Mouse (Mus musculus) left cerebral cortex, postnatal 25 days (tissue): ENCODE measurements around the gene Tfap4. TPM values are rescaled to one million over a fixed set of nuclear protein-coding genes. Genes with fewer than 3 reads are reported as not detected.
A peak's percentile ranks its signal among the peaks of the same experiment; 100 is the strongest.
"Not testable (repeated sequence)": the region's sequence is repeated elsewhere in the genome, so short reads cannot be mapped to it uniquely, and the experiment has no call there.

Experiments used
- DNase-seq, 2 experiments: peaks; one replicate each; pipeline ENCODE4 v3.0.0; 2022; ENCODE audit warnings: low spot score in 2 of 2, mixed read lengths in 1 of 2
- intact Hi-C: fragments of 180-260 bp; cut with DNase I; formaldehyde crosslinking; loops from one replicate; pipeline ENCODE4 v1.15.1; 2025
- total RNA-seq, 2 experiments: library from RNA; stranded (reverse); gene quantifications; 2 replicates each; pipeline ENCODE4 v1.2.3; 2021

The Tfap4 gene
- total RNA-seq, 2 experiments from 2014 or later: 2.9 to 3.5 TPM

DNA sequence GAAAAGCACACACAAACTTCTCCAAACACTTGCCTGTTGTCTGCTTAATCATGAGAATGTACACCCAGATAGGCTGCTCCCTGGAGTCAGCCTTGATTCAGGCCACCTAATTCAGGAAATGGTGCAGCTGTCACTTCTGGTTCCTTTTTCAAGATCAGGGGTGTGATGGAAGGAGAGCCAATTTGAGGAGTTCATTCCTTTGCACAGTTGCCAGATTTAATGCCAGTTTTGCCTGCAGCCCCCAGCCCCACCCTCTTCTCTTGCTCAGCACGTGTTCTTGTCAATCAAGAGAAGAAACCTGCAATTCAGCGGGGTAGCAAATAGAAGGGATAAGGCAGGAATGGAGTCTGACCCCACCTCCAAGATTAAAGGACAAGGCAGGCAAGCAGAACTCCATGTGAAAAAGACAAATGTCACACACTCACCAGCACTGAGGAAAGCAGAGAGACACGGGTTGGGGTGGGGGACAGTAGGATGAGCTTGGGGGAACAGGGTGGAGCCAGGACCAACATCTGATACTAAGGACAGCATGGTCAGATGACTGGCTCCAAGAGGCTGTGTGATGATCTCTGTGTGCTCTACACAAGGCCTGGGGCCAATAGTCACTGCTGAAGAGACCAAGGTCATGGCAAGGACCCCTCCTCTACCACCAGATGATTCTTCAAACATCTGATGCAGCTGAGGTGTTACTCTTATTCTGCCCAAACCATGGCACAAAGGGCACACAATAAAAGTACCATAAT, 21.9 kb downstream of the Tfap4 start:
- DNase-seq: no peak
- intact Hi-C loops: no loop called here

DNA sequence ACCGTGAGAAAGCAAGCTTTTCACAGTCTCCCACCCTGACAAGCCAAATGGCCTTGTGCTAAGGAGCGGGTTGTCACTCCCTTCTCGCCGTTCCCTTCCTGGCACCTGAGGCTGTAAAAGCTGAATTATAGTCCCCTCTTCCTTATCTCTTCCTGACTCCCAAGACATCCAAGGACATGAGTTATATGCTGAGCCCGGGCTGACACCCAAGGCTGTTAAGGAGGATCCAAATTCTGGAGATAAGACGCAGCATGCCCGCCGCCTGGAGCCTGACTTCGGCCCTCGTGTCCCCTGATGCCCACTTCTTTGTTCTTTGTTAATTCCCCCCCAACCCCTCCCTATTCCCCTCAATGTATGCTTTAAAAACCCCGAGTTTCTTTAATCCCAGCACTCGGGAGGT, 32.3 kb downstream of the Tfap4 start:
- intact Hi-C loops, DNase-seq: not testable (repeated sequence)

DNA sequence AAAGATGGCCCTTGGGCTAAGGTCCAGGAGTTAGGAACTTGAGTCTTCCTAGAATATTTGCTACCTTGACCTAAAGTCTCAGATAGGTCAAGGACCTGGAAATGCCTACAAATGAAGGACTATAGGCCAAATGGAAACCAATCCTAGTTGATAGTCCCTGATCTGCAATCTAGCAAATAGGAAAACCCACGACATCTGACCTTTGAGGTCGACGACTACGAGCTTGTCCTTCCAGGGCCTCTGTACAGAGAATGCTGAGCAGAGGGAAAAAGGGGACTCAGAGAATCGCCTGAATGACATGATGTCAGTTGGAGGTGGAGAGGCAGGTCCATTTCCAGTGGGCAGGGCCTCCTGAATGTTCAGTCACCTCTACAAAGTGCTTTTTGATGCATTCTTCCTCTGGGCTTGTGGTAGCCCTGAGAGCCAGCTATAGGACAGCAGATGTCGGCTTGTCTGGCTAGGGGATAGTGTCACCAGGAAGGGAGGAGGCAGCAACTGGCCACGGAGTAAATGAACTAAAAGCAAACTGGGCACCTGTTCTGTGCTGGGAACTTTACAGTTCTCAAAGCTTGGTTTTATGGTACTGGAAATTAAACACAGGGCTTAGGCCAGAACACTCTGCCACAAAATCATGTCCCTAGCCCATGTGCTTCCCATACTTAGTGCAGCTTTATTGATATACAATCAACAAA, 36.2 kb downstream of the Tfap4 start:
- intact Hi-C loops: no loop called here
- no peak for DNase-seq

DNA sequence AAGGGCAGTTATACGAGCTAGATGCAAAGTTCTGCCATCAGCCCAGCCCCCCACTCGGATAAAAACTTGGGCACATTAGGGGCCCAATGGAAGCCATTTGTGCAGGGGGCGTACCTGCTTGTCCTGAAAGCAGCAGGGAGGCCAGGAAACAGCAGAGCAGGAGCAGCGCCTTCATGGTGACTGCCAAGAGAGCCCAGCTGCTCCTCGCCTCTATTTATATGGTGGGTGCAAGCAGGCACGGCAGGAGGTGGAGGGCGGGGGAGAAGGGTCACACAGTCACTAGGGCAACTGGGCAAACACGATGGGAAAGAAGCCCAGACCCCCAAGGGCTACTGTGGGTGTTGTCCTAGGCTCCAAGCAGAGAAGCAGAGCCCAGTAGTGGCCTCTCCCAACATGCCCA, 36.8 kb downstream of the Tfap4 start:
- intact Hi-C loops: no loop called here
- no peak for DNase-seq

DNA sequence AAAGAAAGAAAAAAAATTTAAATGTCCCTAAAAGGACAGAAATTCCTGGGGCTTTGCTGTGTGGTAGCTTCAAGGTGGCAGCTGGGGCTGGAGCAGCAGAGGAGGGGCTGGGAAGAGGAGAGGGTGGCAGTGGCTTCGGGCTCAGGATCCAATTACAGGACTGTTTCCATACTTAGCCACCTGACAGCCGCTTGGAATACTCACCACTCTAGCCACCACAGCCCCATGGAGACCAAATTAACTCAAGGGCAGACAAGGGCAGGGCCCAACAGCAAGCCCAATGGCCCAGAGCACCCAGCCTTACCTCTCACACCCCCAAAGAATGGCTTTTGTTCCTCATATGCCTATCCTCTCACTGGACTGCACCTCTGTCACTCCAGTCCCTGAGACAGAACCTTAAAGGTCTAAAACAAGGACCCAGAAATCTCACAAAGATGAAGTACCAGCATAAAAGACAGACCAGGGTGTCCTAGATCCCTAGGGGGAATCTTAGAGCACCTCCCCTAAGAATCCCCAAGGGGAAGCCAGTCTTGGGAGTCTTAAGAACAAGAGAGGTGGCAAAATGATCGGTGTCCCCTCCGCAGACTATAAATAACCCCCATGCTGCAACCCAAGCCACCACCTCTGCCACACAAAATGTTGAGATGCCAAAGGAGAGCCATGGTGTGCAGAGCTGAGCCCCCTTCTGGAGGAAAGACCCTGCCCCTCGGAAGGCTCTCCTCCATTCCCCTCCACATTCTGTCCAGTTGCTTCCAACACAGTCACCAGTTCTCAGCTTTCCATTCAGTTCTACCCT, 37.7 kb downstream of the Tfap4 start:
- intact Hi-C loops: no loop called here
- DNase-seq: no peak

DNA sequence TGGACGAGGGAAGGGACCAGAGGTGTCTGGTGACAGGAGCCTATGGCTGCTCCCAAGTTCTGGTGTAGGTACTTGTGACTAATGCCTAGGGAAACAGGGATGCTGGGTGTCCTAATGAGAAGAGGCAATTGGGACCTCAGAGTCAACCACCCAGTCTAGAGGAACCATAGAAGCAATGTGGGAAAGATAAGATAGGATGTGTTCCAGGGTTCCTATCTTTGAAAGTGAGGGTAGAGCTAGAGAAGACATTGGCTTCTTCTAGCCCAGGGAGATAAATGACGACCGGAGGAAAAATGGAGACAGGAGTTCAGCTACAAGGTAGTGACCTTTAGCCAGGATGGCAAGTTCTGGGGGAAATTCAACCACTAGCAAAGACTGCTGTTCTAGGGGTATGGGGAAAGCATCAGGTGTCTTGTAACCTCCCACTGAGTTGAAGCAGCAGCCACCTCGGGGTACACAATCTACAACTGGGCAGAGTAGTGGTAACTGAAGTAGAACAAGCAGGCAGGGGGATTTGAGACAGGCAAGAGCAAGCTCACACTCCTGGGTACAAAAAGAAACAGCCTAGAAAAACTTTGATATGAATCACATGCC, 38.5 kb downstream of the Tfap4 start:
- intact Hi-C loops: no loop called here
- DNase-seq: no peak

DNA sequence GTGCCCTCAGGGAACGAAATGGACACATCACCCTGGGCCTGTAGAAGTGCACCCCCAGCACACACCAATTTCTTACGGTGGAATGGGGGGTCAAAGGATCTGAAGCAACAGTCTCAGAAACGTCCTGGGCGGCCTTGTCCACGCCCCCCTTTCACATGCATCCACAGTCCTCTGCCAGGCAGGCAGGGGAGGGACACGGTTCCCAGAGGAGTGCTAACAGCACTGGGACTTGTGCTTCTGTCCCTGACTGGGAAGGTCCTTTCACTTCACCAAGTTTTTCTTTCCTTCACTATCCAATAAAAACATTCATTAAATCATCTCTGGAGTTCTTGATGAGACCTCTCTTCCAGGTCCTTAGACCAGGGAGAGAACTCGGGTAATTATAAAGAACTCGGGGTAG, 39.0 kb downstream of the Tfap4 start:
- DNase-seq: no peak
- intact Hi-C loops: no loop called here

DNA sequence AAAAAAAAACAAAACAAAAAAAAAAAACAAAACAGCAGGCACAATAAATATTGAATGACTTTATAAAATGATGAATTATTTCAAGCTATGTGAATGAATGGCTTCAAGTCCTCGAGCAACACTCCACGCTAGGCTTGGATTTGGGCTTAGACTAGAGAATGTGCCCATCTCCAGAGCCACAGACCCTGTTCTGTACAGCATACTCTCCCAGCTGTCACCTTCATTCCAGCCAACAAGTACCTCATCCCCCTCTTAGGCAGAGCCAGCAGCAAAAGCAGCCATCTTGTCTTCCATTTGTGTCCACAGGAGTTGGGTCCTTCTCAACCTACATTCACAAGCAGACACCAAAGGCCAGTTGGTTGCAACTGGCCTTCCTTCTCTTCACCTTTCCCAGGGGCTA, 39.8 kb downstream of the Tfap4 start:
- intact Hi-C loops: no loop called here
- DNase-seq: no peak

DNA sequence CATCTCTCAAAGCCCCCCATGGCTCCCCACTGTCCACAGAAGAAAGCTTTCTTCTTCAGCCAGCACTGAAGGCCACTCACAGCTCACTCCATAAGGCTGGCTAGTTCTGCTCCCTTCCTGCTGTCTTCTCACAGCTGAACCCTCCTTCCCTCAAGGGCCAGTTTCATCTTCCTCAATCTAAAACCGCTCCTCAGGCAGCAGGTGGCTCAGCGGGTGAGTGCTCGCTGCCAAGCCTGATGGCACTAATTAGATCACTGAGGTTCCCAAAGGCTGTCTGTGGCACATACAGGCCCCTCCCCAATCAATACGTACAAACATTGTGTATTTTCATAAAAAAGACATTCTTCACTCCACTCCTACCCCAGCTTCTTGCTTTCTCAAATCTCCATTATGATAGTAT, 40.5 kb downstream of the Tfap4 start:
- intact Hi-C loops: no loop called here
- peak in 1 of 2 experiments; percentile 8 for DNase-seq

DNA sequence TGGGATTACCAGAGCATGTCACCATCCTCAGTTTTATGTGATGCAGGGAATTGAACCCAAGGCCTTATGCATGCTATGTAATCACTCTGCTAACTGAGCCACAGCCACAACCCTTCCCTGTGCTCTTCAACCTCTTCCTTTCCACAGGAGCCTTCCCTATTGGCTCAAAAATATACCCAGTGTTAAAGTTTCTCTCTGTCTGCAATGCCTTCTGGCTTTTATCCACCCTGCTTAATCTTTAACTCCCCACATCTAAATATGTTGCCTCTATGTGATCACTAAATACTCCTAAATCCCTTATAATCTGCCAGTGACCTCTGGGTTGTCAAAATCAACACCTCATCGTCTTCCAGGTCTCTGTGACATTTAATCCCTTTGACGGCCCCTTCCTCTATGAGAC, 41.7 kb downstream of the Tfap4 start:
- DNase-seq: no peak
- intact Hi-C loops: no loop called here

DNA sequence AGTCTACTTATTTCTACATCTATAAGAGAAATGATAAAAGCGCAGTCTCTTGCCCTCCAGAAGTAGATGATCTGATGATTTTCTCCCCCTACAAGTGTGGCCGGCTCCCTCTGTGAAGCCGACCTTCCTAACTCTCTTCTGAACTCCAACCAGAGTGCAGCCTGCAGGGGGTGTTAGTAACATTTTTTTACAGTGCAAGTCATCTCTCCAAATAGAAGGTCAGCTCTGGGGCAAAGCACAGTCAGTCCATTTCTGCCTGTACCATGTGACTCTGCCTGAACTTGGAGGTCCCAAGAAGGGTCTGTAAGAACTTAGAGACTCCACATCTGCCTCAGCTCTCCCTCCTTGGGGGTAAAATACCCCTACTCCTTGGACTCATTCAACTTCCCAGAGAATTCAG, 45.3 kb downstream of the Tfap4 start:
- DNase-seq: no peak
- intact Hi-C loops: no loop called here

DNA sequence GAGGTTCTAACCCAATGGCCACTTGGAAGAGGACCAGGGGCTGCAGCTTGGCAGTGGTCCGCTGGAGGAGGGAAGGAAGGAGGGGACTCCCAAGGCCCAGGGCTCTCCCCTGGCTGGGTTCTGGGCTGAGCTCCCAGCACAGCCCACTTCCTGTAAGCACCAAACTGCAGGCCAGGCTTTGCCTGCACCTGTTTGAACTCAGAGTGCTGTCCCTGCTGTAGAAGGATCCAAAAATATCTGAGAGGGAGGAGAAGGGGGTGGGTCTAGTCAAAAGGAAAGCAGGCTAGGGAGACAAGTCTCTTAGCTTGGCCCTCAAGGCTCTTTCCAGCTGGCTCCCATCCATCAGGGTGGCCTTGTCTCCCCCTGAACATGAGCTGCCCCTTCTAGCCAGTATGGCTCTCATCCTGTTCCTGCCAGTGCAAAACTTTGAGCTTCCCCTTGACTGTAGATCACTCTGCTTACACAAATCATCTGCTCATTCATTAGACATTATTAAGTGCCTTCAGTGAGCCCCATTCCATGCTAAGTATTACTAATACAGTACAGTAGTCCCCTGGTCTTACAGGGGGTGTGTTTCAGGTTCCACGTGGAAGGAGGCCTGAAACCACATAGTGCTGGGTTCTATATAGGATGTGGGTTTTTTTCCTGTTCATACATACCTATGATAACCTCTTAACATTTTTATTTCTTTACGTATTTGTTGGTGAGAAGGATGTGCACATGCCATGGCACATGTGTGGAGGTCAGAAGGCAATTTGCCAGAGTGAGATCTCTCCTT, 46.8 kb downstream of the Tfap4 start:
- peak in 1 of 2 experiments; percentile 39 for DNase-seq
- intact Hi-C loops: no loop called here

DNA sequence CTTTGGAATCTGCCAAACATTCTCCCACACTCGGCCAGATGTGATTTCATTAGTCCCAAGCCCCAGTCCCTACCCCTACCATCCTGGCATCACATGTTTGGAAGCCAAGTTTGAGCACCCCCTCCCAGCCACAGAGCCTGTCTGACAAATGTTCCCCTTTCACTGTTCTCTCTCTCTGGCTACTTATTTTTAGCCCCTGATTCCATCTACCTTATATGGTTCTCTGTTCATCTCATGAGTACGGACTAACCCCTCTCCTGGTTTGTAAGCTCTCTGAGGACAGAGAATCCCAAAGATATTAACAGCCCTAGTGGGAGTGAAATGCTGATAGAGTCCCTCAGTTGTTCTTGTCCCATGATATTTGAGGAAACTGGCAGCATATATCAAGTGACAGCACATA, 48.3 kb downstream of the Tfap4 start:
- intact Hi-C loops: no loop called here
- DNase-seq: peak in 1 of 2 experiments; percentile 38

DNA sequence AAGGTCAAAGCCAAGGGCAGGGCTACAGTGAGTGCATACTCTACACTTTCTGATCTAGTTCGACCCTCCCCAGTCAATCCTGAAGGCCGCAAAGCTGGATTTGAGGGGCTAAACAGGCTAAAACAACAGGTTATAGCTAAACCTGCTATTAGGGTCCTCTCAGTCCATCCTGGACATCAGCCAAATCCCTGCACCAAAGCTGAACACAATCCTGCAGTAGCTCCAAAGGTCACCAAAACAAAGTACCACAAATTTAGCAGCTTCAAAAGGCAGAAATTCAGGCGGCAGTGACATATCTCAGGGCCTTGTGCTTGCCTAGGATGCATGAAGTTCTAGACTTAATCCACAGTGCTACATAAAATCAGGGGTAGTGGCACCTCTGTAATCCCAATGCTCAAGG, 53.5 kb downstream of the Tfap4 start:
- no peak for DNase-seq
- intact Hi-C loops: no loop called here

DNA sequence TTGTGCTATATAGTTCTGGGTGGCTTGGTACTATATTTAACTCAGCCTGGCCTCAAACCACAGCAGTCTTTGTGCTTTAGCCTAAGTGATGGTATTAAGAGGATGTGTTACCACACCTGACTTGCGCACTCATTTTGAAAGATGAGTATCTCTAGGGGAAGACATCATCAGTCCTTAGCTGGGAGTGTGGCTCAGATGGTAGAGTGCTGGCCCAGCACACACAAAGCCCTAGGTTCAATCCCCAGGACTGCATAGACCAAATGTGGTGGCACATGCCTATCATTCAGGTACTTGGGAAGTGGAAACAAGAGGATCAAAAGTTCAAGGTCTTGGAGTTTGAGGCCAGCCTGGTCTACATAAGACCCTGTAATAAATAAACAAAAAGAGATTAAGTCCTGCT, 56.2 kb downstream of the Tfap4 start:
- DNase-seq: no peak
- intact Hi-C loops: no loop called here

DNA sequence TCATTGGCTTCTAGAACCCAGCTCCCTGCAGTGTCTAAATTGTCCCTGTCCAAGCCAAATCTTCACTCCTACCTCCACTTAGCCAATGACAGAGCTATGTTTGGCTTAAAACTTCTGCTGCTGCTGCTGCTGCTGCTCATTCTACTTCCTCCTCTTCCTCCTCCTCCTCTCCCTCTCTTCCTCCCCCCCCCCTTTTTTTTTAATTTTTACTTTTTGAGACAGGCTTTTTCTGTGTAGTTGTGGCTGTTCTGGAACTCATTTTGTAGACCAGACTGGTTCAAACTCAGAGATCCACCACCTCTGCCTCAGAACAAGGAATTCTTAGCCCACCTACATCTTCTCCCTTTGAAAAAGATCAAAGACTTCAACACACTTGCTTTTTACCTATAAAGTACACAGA, 57.1 kb downstream of the Tfap4 start:
- intact Hi-C loops: no loop called here
- DNase-seq: no peak

DNA sequence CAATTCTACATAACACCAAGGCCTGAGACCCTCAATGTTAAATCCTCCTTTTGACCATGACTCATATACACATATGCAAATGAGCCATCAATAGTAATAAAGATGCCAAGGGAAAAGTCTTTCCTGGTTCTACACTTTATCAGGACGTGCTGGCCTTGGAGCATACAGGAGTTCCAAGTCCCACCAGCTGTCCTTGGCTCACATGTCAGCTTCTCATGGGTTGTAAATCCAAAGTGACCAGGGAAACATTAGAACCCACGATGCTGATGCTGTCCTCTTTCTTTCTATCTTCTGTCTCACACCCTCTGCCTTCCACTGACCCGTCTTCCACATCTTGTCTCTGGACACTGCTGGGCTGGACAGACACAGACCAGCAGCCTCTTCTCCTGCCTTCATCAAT, 58.0 kb downstream of the Tfap4 start:
- no peak for DNase-seq
- intact Hi-C loops: no loop called here

DNA sequence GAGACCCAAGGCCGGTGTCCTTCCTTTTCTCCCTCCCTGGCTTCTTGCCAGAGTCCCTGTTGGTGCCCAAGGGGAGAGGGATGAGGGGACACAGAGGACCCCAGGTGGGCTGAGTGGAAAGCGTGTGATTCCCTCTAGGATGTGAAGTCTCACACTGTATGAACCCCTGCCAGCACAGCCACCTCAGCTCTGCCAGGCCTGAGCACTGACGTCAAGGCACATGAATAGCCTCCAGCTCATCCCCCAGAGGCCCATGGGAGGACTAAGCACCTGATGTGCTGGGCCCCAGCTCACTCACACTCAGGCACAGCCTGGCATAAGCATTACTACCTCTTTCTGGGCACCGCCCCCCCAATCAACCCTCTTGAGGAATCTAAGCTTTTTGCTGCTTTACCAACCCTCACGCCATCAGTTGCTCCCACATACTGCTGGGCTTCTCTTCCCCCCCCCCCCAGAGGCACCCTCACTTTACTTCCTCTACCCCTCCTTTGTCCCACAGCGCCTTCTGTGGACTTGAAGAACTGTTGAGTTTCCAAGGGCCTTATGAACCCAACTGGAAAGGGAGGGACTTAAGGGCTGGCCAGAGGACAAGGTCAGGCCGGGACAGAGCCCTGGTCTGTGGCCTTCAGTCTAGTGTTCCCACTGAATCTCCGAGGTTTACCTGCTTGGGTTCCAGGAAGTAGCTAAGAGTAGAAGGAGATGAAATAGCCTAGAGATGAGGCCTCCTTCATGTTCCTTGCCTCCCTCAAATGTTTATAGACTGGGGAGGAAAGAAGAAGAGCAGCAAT, 58.9 kb downstream of the Tfap4 start:
- DNase-seq: peak in 1 of 2 experiments; percentile 63
- intact Hi-C loops: no loop called here
